In genomic region chr5:45706811-45707210, GRCm38 (mm10) we compare ENCODE assay signal across 27 mouse cellular contexts. TPM values are rescaled to one million over a fixed set of nuclear protein-coding genes. Genes with fewer than 3 reads are reported as not detected.
"Had no signal": no experiment of that assay in that cellular context is flagged by ENCODE, and none has a peak within 500 bp of the region (broad histone marks: within the 10 kb centered on the region; RNA-seq: fewer than 3 reads in every experiment).

No protein-coding gene starts in this region.

- H3K27me3 ChIP-seq: heart, embryonic 13.5 days; heart, embryonic 15.5 days; hindbrain, embryonic 13.5 days; hindbrain, embryonic 15.5 days; kidney, embryonic 15.5 days; limb, embryonic 13.5 days; limb, embryonic 15.5 days; liver, embryonic 12.5 days had no signal

- H3K9ac ChIP-seq: heart, embryonic 13.5 days; heart, embryonic 15.5 days; hindbrain, embryonic 13.5 days; hindbrain, embryonic 15.5 days; kidney, embryonic 15.5 days; limb, embryonic 13.5 days; limb, embryonic 15.5 days; liver, embryonic 12.5 days; liver, embryonic 14.5 days had no signal

- H3K4me1 ChIP-seq: heart, embryonic 10.5 days; heart, embryonic 13.5 days; heart, embryonic 15.5 days; hindbrain, embryonic 13.5 days; hindbrain, embryonic 15.5 days; kidney, embryonic 15.5 days; limb, embryonic 13.5 days; limb, embryonic 15.5 days had no signal

- H3K9me3 ChIP-seq: heart, embryonic 10.5 days; heart, embryonic 13.5 days; heart, embryonic 15.5 days; hindbrain, embryonic 13.5 days; hindbrain, embryonic 15.5 days; kidney, embryonic 15.5 days; limb, embryonic 13.5 days; limb, embryonic 15.5 days; liver, embryonic 12.5 days had no signal

- H3K4me2 ChIP-seq: heart, embryonic 13.5 days; heart, embryonic 15.5 days; hindbrain, embryonic 13.5 days; hindbrain, embryonic 15.5 days; kidney, embryonic 15.5 days; limb, embryonic 13.5 days; limb, embryonic 15.5 days; liver, embryonic 12.5 days had no signal

- ATAC-seq: hindbrain, postnatal 0 days; intestine, embryonic 16.5 days; liver, embryonic 12.5 days had no signal

- H3K27ac ChIP-seq: gastrocnemius, adult 2 months; heart, adult 2 months; heart, embryonic 10.5 days; heart, embryonic 13.5 days; heart, embryonic 15.5 days; hindbrain, embryonic 13.5 days; hindbrain, embryonic 15.5 days; hindbrain, postnatal 0 days; kidney, embryonic 15.5 days; kidney, postnatal 0 days; limb, embryonic 13.5 days; limb, embryonic 15.5 days; liver, embryonic 12.5 days; liver, embryonic 14.5 days had no signal

- DNase-seq: gastrocnemius, adult 2 months; gastrocnemius, postnatal 10 days; gastrocnemius, postnatal 25 days; heart, adult 11 months; heart, adult 2 months; heart, postnatal 14 days; heart, postnatal 36 days; kidney, adult 11 months; kidney, adult 2 months; kidney, adult 9 months; kidney, postnatal 14 days; kidney, postnatal 36 days; layer of hippocampus, postnatal 36 days; left cerebral cortex, postnatal 4 days had no signal

- H3K4me3 ChIP-seq: gastrocnemius, adult 2 months; heart, adult 2 months; heart, embryonic 10.5 days; heart, embryonic 13.5 days; heart, embryonic 15.5 days; hindbrain, embryonic 13.5 days; hindbrain, embryonic 15.5 days; kidney, embryonic 15.5 days; limb, embryonic 13.5 days; limb, embryonic 15.5 days; liver, embryonic 12.5 days had no signal

RNA-seq across cellular contexts. Expression of gene Ncapg, which starts 37.1 kb away (rescaled TPM):
- total RNA-seq: gastrocnemius, adult 2 months had no signal
